Mouse (Mus musculus): ENCODE data around the gene Prkg1. TPM values are rescaled to one million over a fixed set of nuclear protein-coding genes. Genes with fewer than 3 reads are reported as not detected.

Prkg1 gene
- polyA plus RNA-seq, 1 experiment: 1.1 TPM

GRCm38 (mm10) chr19:31590701-31591100, 174.1 kb downstream of the Prkg1 start:
- Histone ChIP-seq H3K27me3 (replicated peaks) (no peaks in the 10 kb centered on the region), H3K36me3 (replicated peaks; ENCODE audit: low read length) (no peaks in the 10 kb centered on the region), H3K4me1 (peaks cover 8% of the 10 kb centered on the region; the same call in 1 of the 2 replicates), H3K4me3 (replicated peaks) (no peak overlapping the region), H3K9me3 (no peaks in the 10 kb centered on the region)
- TF ChIP-seq GATA1 (IDR thresholded peaks at IDR 0.05; ENCODE audit: borderline replicate concordance, low read length): no peak
- TF ChIP-seq FLI1 (IDR thresholded peaks at IDR 0.05; ENCODE audit: low read length): no peak

- TF ChIP-seq GATA1 (IDR thresholded peaks at IDR 0.05; ENCODE audit: borderline replicate concordance, low read length) (no peak), FLI1 (IDR thresholded peaks at IDR 0.05; ENCODE audit: low read length) (no peak)
- Histone ChIP-seq H3K36me3 (replicated peaks; ENCODE audit: low read length) (no peaks in the 10 kb centered on the region), H3K4me1 (no peaks in the 10 kb centered on the region), H3K9me3 (no peaks in the 10 kb centered on the region), H3K27me3 (replicated peaks) (no peaks in the 10 kb centered on the region), H3K4me3 (replicated peaks) (no peak overlapping the region)
Measured at GRCm38 (mm10) chr19:31577092-31577491, 187.7 kb downstream of the Prkg1 start.

- H3K27me3 ChIP-seq (replicated peaks): no peaks in the 10 kb centered on the region
- no peak overlapping the region for H3K4me3 ChIP-seq (replicated peaks)
- no peaks in the 10 kb centered on the region for H3K9me3 ChIP-seq
- TF ChIP-seq GATA1 (IDR thresholded peaks at IDR 0.05; ENCODE audit: borderline replicate concordance, low read length) (no peak), FLI1 (IDR thresholded peaks at IDR 0.05; ENCODE audit: low read length) (no peak)
- no peaks in the 10 kb centered on the region; the same call in 1 of the 2 replicates for H3K4me1 ChIP-seq
- H3K36me3 ChIP-seq (replicated peaks; ENCODE audit: low read length): no peaks in the 10 kb centered on the region
Measured at GRCm38 (mm10) chr19:31564329-31564728, 200.5 kb downstream of the Prkg1 start.

- peaks cover 9% of the 10 kb centered on the region for H3K36me3 ChIP-seq (replicated peaks; ENCODE audit: low read length)
- no peak overlapping the region for H3K4me3 ChIP-seq (replicated peaks)
- no peaks in the 10 kb centered on the region for H3K27me3 ChIP-seq (replicated peaks)
- peaks cover 4% of the 10 kb centered on the region; the same call in 1 of the 2 replicates for H3K9me3 ChIP-seq
- H3K4me1 ChIP-seq: no peaks in the 10 kb centered on the region
- TF ChIP-seq GATA1 (IDR thresholded peaks at IDR 0.05; ENCODE audit: borderline replicate concordance, low read length) (no peak), FLI1 (IDR thresholded peaks at IDR 0.05; ENCODE audit: low read length) (no peak)
Measured at GRCm38 (mm10) chr19:31546063-31546462, 218.8 kb downstream of the Prkg1 start.

GRCm38 (mm10) chr19:31531249-31531740, 233.5 kb downstream of the Prkg1 start:
- H3K36me3 ChIP-seq (replicated peaks; ENCODE audit: low read length): no peaks in the 10 kb centered on the region
- H3K4me3 ChIP-seq (replicated peaks): peak overlapping the region; percentile 62
- H3K9me3 ChIP-seq: no peaks in the 10 kb centered on the region
- peaks cover 30% of the 10 kb centered on the region for H3K4me1 ChIP-seq
- TF ChIP-seq GATA1 (IDR thresholded peaks at IDR 0.05; ENCODE audit: borderline replicate concordance, low read length) (no peak), FLI1 (IDR thresholded peaks at IDR 0.05; ENCODE audit: low read length) (no peak)
- H3K27me3 ChIP-seq (replicated peaks): no peaks in the 10 kb centered on the region

- Histone ChIP-seq H3K4me3 (replicated peaks) (no peak overlapping the region), H3K36me3 (replicated peaks; ENCODE audit: low read length) (no peaks in the 10 kb centered on the region), H3K27me3 (replicated peaks) (no peaks in the 10 kb centered on the region), H3K4me1 (peaks cover 30% of the 10 kb centered on the region), H3K9me3 (no peaks in the 10 kb centered on the region)
- no peak for TF ChIP-seq FLI1 (IDR thresholded peaks at IDR 0.05; ENCODE audit: low read length)
Measured at GRCm38 (mm10) chr19:31530616-31531015, 234.2 kb downstream of the Prkg1 start.

GRCm38 (mm10) chr19:31529890-31530289, 234.9 kb downstream of the Prkg1 start:
- H3K36me3 ChIP-seq (replicated peaks; ENCODE audit: low read length): no peaks in the 10 kb centered on the region
- H3K27me3 ChIP-seq (replicated peaks): no peaks in the 10 kb centered on the region
- TF ChIP-seq GATA1 (IDR thresholded peaks at IDR 0.05; ENCODE audit: borderline replicate concordance, low read length) (no peak), FLI1 (IDR thresholded peaks at IDR 0.05; ENCODE audit: low read length) (no peak)
- H3K9me3 ChIP-seq: no peaks in the 10 kb centered on the region
- peaks cover 30% of the 10 kb centered on the region for H3K4me1 ChIP-seq
- H3K4me3 ChIP-seq (replicated peaks): peak overlapping the region; percentile 77

GRCm38 (mm10) chr19:31514490-31514889, 250.3 kb downstream of the Prkg1 start:
- Histone ChIP-seq H3K4me3 (replicated peaks) (no peak overlapping the region), H3K36me3 (replicated peaks; ENCODE audit: low read length) (no peaks in the 10 kb centered on the region), H3K9me3 (no peaks in the 10 kb centered on the region), H3K27me3 (replicated peaks) (no peaks in the 10 kb centered on the region), H3K4me1 (peaks cover 6% of the 10 kb centered on the region; the same call in 1 of the 2 replicates)
- TF ChIP-seq FLI1 (IDR thresholded peaks at IDR 0.05; ENCODE audit: low read length) (no peak), GATA1 (IDR thresholded peaks at IDR 0.05; ENCODE audit: borderline replicate concordance, low read length) (no peak)

GRCm38 (mm10) chr19:31507831-31508230, 257.0 kb downstream of the Prkg1 start:
- Histone ChIP-seq H3K36me3 (replicated peaks; ENCODE audit: low read length) (no peaks in the 10 kb centered on the region), H3K27me3 (replicated peaks) (no peaks in the 10 kb centered on the region), H3K9me3 (no peaks in the 10 kb centered on the region), H3K4me3 (replicated peaks) (no peak overlapping the region), H3K4me1 (no peaks in the 10 kb centered on the region)
- no peak for TF ChIP-seq FLI1 (IDR thresholded peaks at IDR 0.05; ENCODE audit: low read length)
- no peak for TF ChIP-seq GATA1 (IDR thresholded peaks at IDR 0.05; ENCODE audit: borderline replicate concordance, low read length)

- H3K27me3 ChIP-seq (replicated peaks): no peaks in the 10 kb centered on the region
- no peaks in the 10 kb centered on the region for H3K4me1 ChIP-seq
- TF ChIP-seq FLI1 (IDR thresholded peaks at IDR 0.05; ENCODE audit: low read length) (no peak), GATA1 (IDR thresholded peaks at IDR 0.05; ENCODE audit: borderline replicate concordance, low read length) (no peak)
- no peak overlapping the region for H3K4me3 ChIP-seq (replicated peaks)
- H3K36me3 ChIP-seq (replicated peaks; ENCODE audit: low read length): no peaks in the 10 kb centered on the region
- H3K9me3 ChIP-seq: no peaks in the 10 kb centered on the region
Measured at GRCm38 (mm10) chr19:31506296-31506695, 258.5 kb downstream of the Prkg1 start.

- no peak overlapping the region for H3K4me3 ChIP-seq (replicated peaks)
- no peaks in the 10 kb centered on the region for H3K27me3 ChIP-seq (replicated peaks)
- no peaks in the 10 kb centered on the region for H3K4me1 ChIP-seq
- H3K36me3 ChIP-seq (replicated peaks; ENCODE audit: low read length): no peaks in the 10 kb centered on the region
- no peaks in the 10 kb centered on the region for H3K9me3 ChIP-seq
- TF ChIP-seq GATA1 (IDR thresholded peaks at IDR 0.05; ENCODE audit: borderline replicate concordance, low read length) (no peak), FLI1 (IDR thresholded peaks at IDR 0.05; ENCODE audit: low read length) (no peak)
Measured at GRCm38 (mm10) chr19:31505041-31505440, 259.8 kb downstream of the Prkg1 start.
